Mouse (Mus musculus) heart, postnatal 0 days (tissue): ENCODE data around the gene Chmp6.

Source experiments
- CTCF ChIP-seq: IDR thresholded peaks from 2 replicates; pipeline ENCODE4 v1.5.1; 2016; ENCODE audit warnings: antibody characterized with exemption, control low read depth, low read depth
- EP300 ChIP-seq: IDR thresholded peaks from 2 replicates; pipeline ENCODE4 v1.6.1; 2016; ENCODE audit warnings: antibody characterized with exemption, low read depth

DNA sequence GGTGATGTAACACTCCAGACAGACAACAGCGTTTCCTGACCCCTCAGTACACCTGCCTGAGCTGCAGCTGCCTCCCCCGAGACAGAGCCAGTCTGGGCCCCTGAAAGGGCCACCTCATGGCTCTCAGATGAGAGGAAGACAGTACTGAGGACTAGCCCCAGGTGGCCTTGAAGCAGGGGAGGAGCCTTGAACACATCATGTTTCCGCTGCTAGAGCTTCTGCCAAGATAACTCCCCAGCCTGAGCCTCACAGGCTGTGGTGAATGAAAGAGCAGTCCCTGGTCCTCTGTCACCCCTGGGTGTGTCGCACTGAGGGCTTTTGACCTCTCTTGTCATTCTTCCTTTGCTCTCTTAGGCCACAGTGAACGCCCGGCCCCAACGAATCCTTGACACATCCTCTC lies 42.1 kb upstream of the Chmp6 start:
- no peak for TF ChIP-seq CTCF
- TF ChIP-seq EP300: no peak
